Mouse (Mus musculus) forebrain, embryonic 13.5 days (tissue): ENCODE data around the gene Foxp1. TPM values are rescaled to one million over a fixed set of nuclear protein-coding genes. Genes with fewer than 3 reads are reported as not detected.

Experiments
- ATAC-seq: fragments of 200-750 bp; cut with Nextera tagmentation; 2 replicates; pipeline ENCODE4 v1.8.0; 2017
- H3K27ac ChIP-seq: fragments of 300-500 bp; sonication (generic); 2 replicates; pipeline ENCODE4 v1.5.1; 2015; ENCODE audit warnings: inconsistent platforms, mild to moderate bottlenecking, moderate library complexity
- H3K27me3 ChIP-seq: fragments of 300-500 bp; sonication (generic); 2 replicates; pipeline ENCODE4 v1.6.1; 2015; ENCODE audit warnings: mild to moderate bottlenecking, inconsistent platforms
- H3K36me3 ChIP-seq: fragments of 300-500 bp; sonication (generic); 2 replicates; pipeline ENCODE4 v1.6.1; 2015; ENCODE audit warnings: mild to moderate bottlenecking, inconsistent platforms; ENCODE audit not compliant: poor library complexity, severe bottlenecking
- H3K4me1 ChIP-seq: fragments of 300-500 bp; sonication (generic); 2 replicates; pipeline ENCODE4 v1.6.1; 2015; ENCODE audit warnings: inconsistent platforms
- H3K4me2 ChIP-seq: fragments of 300-500 bp; sonication (generic); 2 replicates; pipeline ENCODE4 v1.6.1; 2015; ENCODE audit warnings: inconsistent platforms, mild to moderate bottlenecking, moderate library complexity
- H3K4me3 ChIP-seq: fragments of 300-500 bp; sonication (generic); 2 replicates; pipeline ENCODE4 v1.5.1; 2015; ENCODE audit warnings: mild to moderate bottlenecking, inconsistent platforms
- H3K9ac ChIP-seq: fragments of 300-500 bp; sonication (generic); 2 replicates; pipeline ENCODE4 v1.6.1; 2015; ENCODE audit warnings: mild to moderate bottlenecking, inconsistent platforms
- H3K9me3 ChIP-seq: fragments of 300-500 bp; sonication (generic); replicated peaks from 2 replicates; pipeline ENCODE4 v1.6.1; 2016; ENCODE audit warnings: inconsistent platforms
- WGBS: fragments of 180-500 bp; shearing (Covaris S2); methylation state at CpG from one replicate; pipeline ENCODE4 v1.1.7; 2015; 5-methylcytosine and 5-hydroxymethylcytosine counted together
- polyA plus RNA-seq: library from polyadenylated mRNA; unstranded; fragments of >200 nt; fragmentation: Nextera tagmentation; extraction: Ambion mirVana; gene quantifications from 2 replicates; pipeline ENCODE4 v1.2.1, GENCODE M21; 2015

Gene Foxp1
- polyA plus RNA-seq, 1 experiment from 2014 or later: 51.3 TPM

- ATAC-seq: no peak
- no peaks in the 10 kb centered on the region for H3K27me3 ChIP-seq
- no peak overlapping the region for H3K9ac ChIP-seq
- WGBS: 87% methylated on average over 6 of the region's 6 CpGs
- no peaks in the 10 kb centered on the region for H3K36me3 ChIP-seq
- no peak overlapping the region for H3K27ac ChIP-seq
- no peak overlapping the region for H3K4me3 ChIP-seq
- H3K4me1 ChIP-seq: peaks cover 10% of the 10 kb centered on the region
- H3K9me3 ChIP-seq: no peaks in the 10 kb centered on the region
- H3K4me2 ChIP-seq: no peak overlapping the region
Measured at GRCm38 (mm10) chr6:99164760-99165159, 357.8 kb downstream of the Foxp1 start.

- no peak for ATAC-seq
- Histone ChIP-seq H3K4me1 (peaks cover 3% of the 10 kb centered on the region; the same call in 1 of the 2 replicates), H3K36me3 (no peaks in the 10 kb centered on the region), H3K27ac (no peak overlapping the region), H3K9ac (no peak overlapping the region), H3K27me3 (no peaks in the 10 kb centered on the region), H3K9me3 (no peaks in the 10 kb centered on the region), H3K4me2 (no peak overlapping the region), H3K4me3 (no peak overlapping the region)
- 89% methylated on average over 15 of the region's 15 CpGs for WGBS
Measured at GRCm38 (mm10) chr6:99162716-99163115, 359.8 kb downstream of the Foxp1 start.

GRCm38 (mm10) chr6:99160348-99160693 lies 362.2 kb downstream of the Foxp1 start:
- 0 out of 2 replicates have a peak, but pooled peaks cover 3% of the 10 kb centered on the region for H3K4me1 ChIP-seq
- no peaks in the 10 kb centered on the region for H3K36me3 ChIP-seq
- ATAC-seq: no peak
- H3K9ac ChIP-seq: no peak overlapping the region
- H3K4me3 ChIP-seq: no peak overlapping the region
- H3K9me3 ChIP-seq: no peaks in the 10 kb centered on the region
- no peaks in the 10 kb centered on the region for H3K27me3 ChIP-seq
- H3K4me2 ChIP-seq: no peak overlapping the region
- no peak overlapping the region for H3K27ac ChIP-seq
- 79% methylated on average over 9 of the region's 9 CpGs for WGBS

GRCm38 (mm10) chr6:99159452-99160347 lies 362.8 kb downstream of the Foxp1 start:
- Histone ChIP-seq H3K9me3 (no peaks in the 10 kb centered on the region), H3K9ac (no peak overlapping the region), H3K27ac (no peak overlapping the region), H3K4me3 (no peak overlapping the region), H3K4me2 (no peak overlapping the region), H3K4me1 (0 out of 2 replicates have a peak, but pooled peaks cover 3% of the 10 kb centered on the region), H3K36me3 (no peaks in the 10 kb centered on the region), H3K27me3 (no peaks in the 10 kb centered on the region)
- WGBS: 78% methylated on average over 23 of the region's 23 CpGs
- no peak for ATAC-seq

GRCm38 (mm10) chr6:99153682-99154081 lies 368.8 kb downstream of the Foxp1 start:
- no peak for ATAC-seq
- no peak overlapping the region for H3K9ac ChIP-seq

GRCm38 (mm10) chr6:99146400-99146905 lies 376.1 kb downstream of the Foxp1 start:
- no peak for ATAC-seq
- Histone ChIP-seq H3K36me3 (no peaks in the 10 kb centered on the region), H3K9me3 (no peaks in the 10 kb centered on the region), H3K4me2 (no peak overlapping the region), H3K9ac (no peak overlapping the region), H3K27me3 (no peaks in the 10 kb centered on the region), H3K4me3 (no peak overlapping the region), H3K27ac (no peak overlapping the region), H3K4me1 (no peaks in the 10 kb centered on the region)
- 94% methylated on average over 7 of the region's 7 CpGs for WGBS

More at GRCm38 (mm10) chr6:99153682-99154081, 368.8 kb downstream of the Foxp1 start:
- no peaks in the 10 kb centered on the region for H3K9me3 ChIP-seq
- H3K27me3 ChIP-seq: no peaks in the 10 kb centered on the region
- no peaks in the 10 kb centered on the region for H3K4me1 ChIP-seq
- no peaks in the 10 kb centered on the region for H3K36me3 ChIP-seq
- H3K27ac ChIP-seq: no peak overlapping the region
- no peak overlapping the region for H3K4me2 ChIP-seq
- H3K4me3 ChIP-seq: no peak overlapping the region
- WGBS: 89% methylated on average over 4 of the region's 4 CpGs

GRCm38 (mm10) chr6:99145033-99145432 lies 377.5 kb downstream of the Foxp1 start:
- Histone ChIP-seq H3K27ac (no peak overlapping the region), H3K36me3 (no peaks in the 10 kb centered on the region), H3K9ac (no peak overlapping the region), H3K4me1 (no peaks in the 10 kb centered on the region), H3K4me2 (no peak overlapping the region), H3K9me3 (no peaks in the 10 kb centered on the region), H3K27me3 (no peaks in the 10 kb centered on the region), H3K4me3 (no peak overlapping the region)
- 89% methylated on average over 7 of the region's 7 CpGs for WGBS
- no peak for ATAC-seq

GRCm38 (mm10) chr6:99143756-99144036 lies 378.8 kb downstream of the Foxp1 start:
- Histone ChIP-seq H3K9me3 (no peaks in the 10 kb centered on the region), H3K27ac (no peak overlapping the region), H3K9ac (no peak overlapping the region), H3K4me2 (no peak overlapping the region), H3K4me3 (no peak overlapping the region), H3K27me3 (no peaks in the 10 kb centered on the region), H3K4me1 (no peaks in the 10 kb centered on the region), H3K36me3 (no peaks in the 10 kb centered on the region)
- no peak for ATAC-seq
- 79% methylated on average over 4 of the region's 4 CpGs for WGBS

- no peak overlapping the region for H3K4me2 ChIP-seq
- no peak overlapping the region for H3K9ac ChIP-seq
- peaks cover 3% of the 10 kb centered on the region; the same call in 1 of the 2 replicates for H3K4me1 ChIP-seq
- H3K27me3 ChIP-seq: no peaks in the 10 kb centered on the region
- WGBS: 61% methylated on average over 10 of the region's 10 CpGs
- no peak overlapping the region for H3K4me3 ChIP-seq
- H3K9me3 ChIP-seq: no peaks in the 10 kb centered on the region
- no peak for ATAC-seq
- H3K27ac ChIP-seq: no peak overlapping the region
- no peaks in the 10 kb centered on the region for H3K36me3 ChIP-seq
Measured at GRCm38 (mm10) chr6:99142900-99143755, 379.4 kb downstream of the Foxp1 start.

- Histone ChIP-seq H3K27me3 (no peaks in the 10 kb centered on the region), H3K36me3 (no peaks in the 10 kb centered on the region), H3K4me1 (peaks cover 35% of the 10 kb centered on the region), H3K4me2 (no peak overlapping the region), H3K4me3 (no peak overlapping the region), H3K27ac (no peak overlapping the region), H3K9ac (no peak overlapping the region), H3K9me3 (no peaks in the 10 kb centered on the region)
- WGBS: 56% methylated on average over 11 of the region's 11 CpGs
- no peak for ATAC-seq
Measured at GRCm38 (mm10) chr6:99138041-99138440, 384.5 kb downstream of the Foxp1 start.

GRCm38 (mm10) chr6:99137071-99137470 lies 385.4 kb downstream of the Foxp1 start:
- no peaks in the 10 kb centered on the region for H3K27me3 ChIP-seq
- H3K4me2 ChIP-seq: no peak overlapping the region
- H3K4me3 ChIP-seq: no peak overlapping the region
- H3K27ac ChIP-seq: no peak overlapping the region
- peaks cover 35% of the 10 kb centered on the region for H3K4me1 ChIP-seq
- no peaks in the 10 kb centered on the region for H3K9me3 ChIP-seq
- H3K36me3 ChIP-seq: no peaks in the 10 kb centered on the region
- 49% methylated on average over 11 of the region's 11 CpGs for WGBS
- no peak for ATAC-seq
- no peak overlapping the region for H3K9ac ChIP-seq
